Mouse (Mus musculus): ENCODE data around the gene Faah. TPM values are rescaled to one million over a fixed set of nuclear protein-coding genes. Genes with fewer than 3 reads are reported as not detected.

Gene Faah
- total RNA-seq, 1 experiment from 2014 or later = 15.8 TPM

- ATAC-seq (ENCODE audit: extremely low read depth, insufficient number of reproducible peaks, low FRiP score, poor library complexity, severe bottlenecking) = peak; percentile 3; the same call in 1 of the 2 replicates
Observed at GRCm38 (mm10) chr4:116015502-116015901, 2.2 kb downstream of the Faah start.

- ATAC-seq (ENCODE audit: extremely low read depth, insufficient number of reproducible peaks, low FRiP score, poor library complexity, severe bottlenecking) = peak; percentile 49
Observed at GRCm38 (mm10) chr4:116010186-116010585, 7.5 kb downstream of the Faah start.

GRCm38 (mm10) chr4:116001206-116001605 is 16.5 kb downstream of the Faah start:
- ATAC-seq (ENCODE audit: extremely low read depth, insufficient number of reproducible peaks, low FRiP score, poor library complexity, severe bottlenecking) = no peak

- no peak for ATAC-seq (ENCODE audit: extremely low read depth, insufficient number of reproducible peaks, low FRiP score, poor library complexity, severe bottlenecking)
Observed at GRCm38 (mm10) chr4:116000671-116001070, 17.1 kb downstream of the Faah start.

GRCm38 (mm10) chr4:115996729-115997128 is 21.0 kb downstream of the Faah start:
- ATAC-seq (ENCODE audit: extremely low read depth, insufficient number of reproducible peaks, low FRiP score, poor library complexity, severe bottlenecking) = no peak

GRCm38 (mm10) chr4:115995376-115995730 is 22.4 kb downstream of the Faah start:
- no peak for ATAC-seq (ENCODE audit: extremely low read depth, insufficient number of reproducible peaks, low FRiP score, poor library complexity, severe bottlenecking)

- no peak for ATAC-seq (ENCODE audit: extremely low read depth, insufficient number of reproducible peaks, low FRiP score, poor library complexity, severe bottlenecking)
Observed at GRCm38 (mm10) chr4:115994662-115995375, 22.9 kb downstream of the Faah start.

GRCm38 (mm10) chr4:115989382-115989781 is 28.3 kb downstream of the Faah start:
- ATAC-seq (ENCODE audit: extremely low read depth, insufficient number of reproducible peaks, low FRiP score, poor library complexity, severe bottlenecking) = no peak

GRCm38 (mm10) chr4:115987858-115988530 is 29.7 kb downstream of the Faah start:
- ATAC-seq (ENCODE audit: extremely low read depth, insufficient number of reproducible peaks, low FRiP score, poor library complexity, severe bottlenecking) = no peak

GRCm38 (mm10) chr4:115987436-115987835 is 30.3 kb downstream of the Faah start:
- ATAC-seq (ENCODE audit: extremely low read depth, insufficient number of reproducible peaks, low FRiP score, poor library complexity, severe bottlenecking) = no peak

- ATAC-seq (ENCODE audit: extremely low read depth, insufficient number of reproducible peaks, low FRiP score, poor library complexity, severe bottlenecking) = no peak
Observed at GRCm38 (mm10) chr4:115984967-115985366, 32.8 kb downstream of the Faah start.

- ATAC-seq (ENCODE audit: extremely low read depth, insufficient number of reproducible peaks, low FRiP score, poor library complexity, severe bottlenecking) = peak; percentile 60
Observed at GRCm38 (mm10) chr4:115984111-115984510, 33.6 kb downstream of the Faah start.

- ATAC-seq (ENCODE audit: extremely low read depth, insufficient number of reproducible peaks, low FRiP score, poor library complexity, severe bottlenecking) = peak; percentile 48
Observed at GRCm38 (mm10) chr4:115980676-115981075, 37.0 kb downstream of the Faah start.

GRCm38 (mm10) chr4:115979437-115979836 is 38.3 kb downstream of the Faah start:
- no peak for ATAC-seq (ENCODE audit: extremely low read depth, insufficient number of reproducible peaks, low FRiP score, poor library complexity, severe bottlenecking)

- ATAC-seq (ENCODE audit: extremely low read depth, insufficient number of reproducible peaks, low FRiP score, poor library complexity, severe bottlenecking) = no peak
Observed at GRCm38 (mm10) chr4:115978911-115979310, 38.8 kb downstream of the Faah start.

- ATAC-seq (ENCODE audit: extremely low read depth, insufficient number of reproducible peaks, low FRiP score, poor library complexity, severe bottlenecking) = no peak
Observed at GRCm38 (mm10) chr4:115972543-115972942, 45.2 kb downstream of the Faah start.

- ATAC-seq (ENCODE audit: extremely low read depth, insufficient number of reproducible peaks, low FRiP score, poor library complexity, severe bottlenecking) = no peak
Observed at GRCm38 (mm10) chr4:115964446-115964845, 53.3 kb downstream of the Faah start.

GRCm38 (mm10) chr4:115963751-115964150 is 54.0 kb downstream of the Faah start:
- ATAC-seq (ENCODE audit: extremely low read depth, insufficient number of reproducible peaks, low FRiP score, poor library complexity, severe bottlenecking) = no peak

GRCm38 (mm10) chr4:115962671-115963412 is 54.9 kb downstream of the Faah start:
- no peak for ATAC-seq (ENCODE audit: extremely low read depth, insufficient number of reproducible peaks, low FRiP score, poor library complexity, severe bottlenecking)

GRCm38 (mm10) chr4:115961991-115962390 is 55.7 kb downstream of the Faah start:
- ATAC-seq (ENCODE audit: extremely low read depth, insufficient number of reproducible peaks, low FRiP score, poor library complexity, severe bottlenecking) = no peak

Measured in neutrophil, adult 5-6 weeks (primary cell).